Mouse (Mus musculus) stomach, postnatal 0 days (tissue): ENCODE data around the gene Clec4f.

Source experiments
- CTCF ChIP-seq: IDR thresholded peaks from 2 replicates; pipeline ENCODE4 v1.5.1; 2016; ENCODE audit warnings: antibody characterized with exemption, low read depth, mild to moderate bottlenecking, moderate library complexity
- EP300 ChIP-seq: optimal IDR thresholded peaks from 2 replicates; pipeline ENCODE3; 2016; ENCODE audit warnings: antibody characterized with exemption

DNA sequence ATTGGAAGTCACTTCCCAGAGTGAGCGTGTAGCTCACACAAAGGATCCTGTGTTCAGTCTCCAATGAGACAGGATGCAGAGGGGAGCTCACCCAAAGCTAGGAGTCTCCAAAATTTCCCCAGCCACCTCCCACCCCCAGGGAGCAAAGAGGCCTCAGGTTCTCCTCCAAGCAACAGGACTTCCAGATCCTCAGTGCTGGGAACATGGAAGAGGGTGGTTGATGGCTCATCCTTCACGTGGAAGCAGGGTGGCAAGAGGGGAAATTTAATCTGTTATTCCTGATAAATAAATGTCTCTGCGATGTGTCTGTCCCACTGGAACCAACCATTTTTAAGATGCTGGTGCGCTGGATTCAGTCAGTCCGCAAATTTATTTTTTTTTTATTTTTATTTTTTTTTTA, 48.7 kb upstream of the Clec4f start:
- TF ChIP-seq CTCF (no peak), EP300 (no peak)
